Mouse (Mus musculus) hindbrain, embryonic 13.5 days (tissue): Measurements from ENCODE around the gene Mfsd6l. TPM values are rescaled to one million over a fixed set of nuclear protein-coding genes. Genes with fewer than 3 reads are reported as not detected.
A peak's percentile ranks its signal among the peaks of the same experiment; 100 is the strongest.

Experiments used
- ATAC-seq: fragments of 200-750 bp; cut with Nextera tagmentation; 2 replicates; pipeline ENCODE4 v1.8.0; 2017; ENCODE audit warnings: moderate TSS enrichment; ENCODE audit not compliant: low FRiP score
- H3K27ac ChIP-seq: fragments of 300-500 bp; sonication (generic); 2 replicates; pipeline ENCODE4 v1.5.1; 2015; ENCODE audit warnings: inconsistent platforms, mild to moderate bottlenecking, moderate library complexity
- H3K27me3 ChIP-seq: fragments of 300-500 bp; sonication (generic); 2 replicates; pipeline ENCODE4 v1.6.1; 2015; ENCODE audit warnings: mild to moderate bottlenecking, inconsistent platforms
- H3K36me3 ChIP-seq: fragments of 300-500 bp; sonication (generic); 2 replicates; pipeline ENCODE4 v1.6.1; 2015; ENCODE audit warnings: mild to moderate bottlenecking, inconsistent platforms
- H3K4me1 ChIP-seq: fragments of 300-500 bp; sonication (generic); replicated peaks from 2 replicates; pipeline ENCODE4 v1.6.1; 2015; ENCODE audit warnings: inconsistent platforms
- H3K4me2 ChIP-seq: fragments of 300-500 bp; sonication (generic); 2 replicates; pipeline ENCODE4 v1.6.1; 2015; ENCODE audit warnings: inconsistent platforms, mild to moderate bottlenecking, moderate library complexity
- H3K4me3 ChIP-seq: fragments of 300-500 bp; sonication (generic); 2 replicates; pipeline ENCODE4 v1.5.1; 2015; ENCODE audit warnings: mild to moderate bottlenecking, inconsistent platforms
- H3K9ac ChIP-seq: fragments of 300-500 bp; sonication (generic); 2 replicates; pipeline ENCODE4 v1.6.1; 2015; ENCODE audit warnings: mild to moderate bottlenecking, inconsistent platforms
- H3K9me3 ChIP-seq: fragments of 300-500 bp; sonication (generic); 2 replicates; pipeline ENCODE4 v1.6.1; 2016; ENCODE audit warnings: inconsistent platforms
- WGBS: fragments of 180-500 bp; shearing (Covaris S2); methylation state at CpG from one replicate; pipeline ENCODE4 v1.1.7; 2015; 5-methylcytosine and 5-hydroxymethylcytosine counted together
- polyA plus RNA-seq: library from polyadenylated mRNA; unstranded; fragments of >200 nt; fragmentation: Nextera tagmentation; extraction: Ambion mirVana; gene quantifications from 2 replicates; pipeline ENCODE4 v1.2.1, GENCODE M21; 2015

Mfsd6l gene
- polyA plus RNA-seq, 1 experiment from 2014 or later, result not detected

DNA sequence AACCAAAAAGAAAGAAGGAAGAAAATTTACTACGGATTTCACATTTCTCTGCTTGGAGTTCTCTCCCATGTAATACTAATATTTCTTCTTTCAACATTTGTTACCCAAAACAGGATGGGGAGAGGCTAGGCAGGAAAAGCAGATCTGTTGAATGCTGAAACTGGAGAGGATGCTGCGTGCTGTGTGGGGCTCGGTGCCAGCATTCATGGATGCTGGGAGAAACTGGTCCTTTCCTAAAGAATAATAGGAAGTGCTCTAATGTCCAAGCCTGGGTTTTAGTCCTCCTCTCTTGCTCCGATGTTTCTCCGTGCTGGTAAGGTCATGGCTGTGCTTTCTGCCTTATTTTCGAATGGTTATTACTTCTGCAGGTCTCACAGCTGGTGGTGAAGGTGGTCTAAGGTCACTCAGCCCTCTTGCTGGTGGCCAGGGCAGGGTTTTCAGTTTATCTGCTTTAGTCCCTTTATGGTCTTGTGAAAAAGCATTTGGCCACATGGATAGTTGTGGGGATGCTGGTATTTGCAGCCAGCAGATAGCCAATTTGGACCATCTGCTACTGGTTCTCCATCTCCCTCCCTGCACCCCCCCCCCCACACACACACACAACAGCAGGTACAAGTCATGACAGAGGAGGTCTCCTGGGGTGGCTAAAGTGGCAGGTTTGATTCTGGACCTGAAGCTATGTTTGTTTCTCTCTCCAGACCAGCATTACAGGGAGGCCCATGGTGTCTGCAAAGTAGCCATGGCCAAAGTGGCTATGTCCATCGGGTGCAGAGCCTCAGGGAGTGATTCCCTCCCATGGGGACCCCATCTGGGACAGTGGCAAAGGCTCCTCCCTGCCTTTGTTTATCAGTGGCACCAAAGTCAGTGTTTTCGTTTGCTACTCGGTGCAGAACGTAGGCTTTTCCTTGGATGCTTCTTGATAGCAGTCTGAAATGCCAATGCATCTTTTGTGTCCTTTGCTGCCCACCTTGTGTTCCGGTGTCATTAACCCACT is 6.3 kb downstream of the Mfsd6l start:
- Histone ChIP-seq H3K9ac (no peak overlapping the region), H3K4me2 (no peak overlapping the region), H3K9me3 (no peaks in the 10 kb centered on the region), H3K27me3 (peaks cover 14% of the 10 kb centered on the region), H3K27ac (no peak overlapping the region), H3K36me3 (no peaks in the 10 kb centered on the region), H3K4me3 (no peak overlapping the region), H3K4me1 (0 out of 2 replicates have a peak, but pooled peaks cover 6% of the 10 kb centered on the region)
- 82% methylated on average over 11 of the region's 11 CpGs for WGBS
- ATAC-seq, result no peak

DNA sequence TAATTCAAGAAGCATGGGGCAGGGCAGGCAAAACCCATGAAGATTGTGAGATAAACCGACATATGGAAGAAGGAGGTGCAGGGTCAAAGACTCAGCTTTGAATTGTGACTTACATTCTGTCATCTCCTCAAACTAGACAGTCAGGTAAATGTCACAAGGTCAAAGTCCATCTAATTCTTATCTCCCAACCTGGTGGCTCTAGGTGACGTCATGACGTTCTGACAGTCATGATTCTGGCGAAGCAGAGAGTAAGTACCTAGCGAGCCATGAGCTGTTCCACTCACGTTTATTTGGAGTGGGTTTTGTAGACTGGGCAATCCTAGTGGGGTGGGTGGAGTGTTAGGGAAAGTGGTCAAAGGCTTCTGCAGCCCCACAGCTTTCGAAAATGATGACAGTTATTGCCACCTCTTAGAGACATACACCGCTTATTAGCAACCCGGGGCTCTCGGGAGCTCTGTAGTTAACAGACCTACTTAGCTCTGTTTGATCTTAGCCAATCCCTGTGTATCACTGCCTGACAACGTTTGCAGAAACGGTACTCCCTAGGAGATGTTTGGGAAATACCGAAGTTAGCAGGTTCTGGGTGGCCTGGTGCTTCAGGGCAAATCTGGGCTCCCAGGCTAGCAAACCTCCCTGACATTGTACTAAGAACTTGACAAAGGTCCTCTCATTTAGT is 8.5 kb downstream of the Mfsd6l start:
- H3K4me1 ChIP-seq, result 0 out of 2 replicates have a peak, but pooled peaks cover 6% of the 10 kb centered on the region
- ATAC-seq, result no peak
- 81% methylated on average over 13 of the region's 13 CpGs for WGBS

DNA sequence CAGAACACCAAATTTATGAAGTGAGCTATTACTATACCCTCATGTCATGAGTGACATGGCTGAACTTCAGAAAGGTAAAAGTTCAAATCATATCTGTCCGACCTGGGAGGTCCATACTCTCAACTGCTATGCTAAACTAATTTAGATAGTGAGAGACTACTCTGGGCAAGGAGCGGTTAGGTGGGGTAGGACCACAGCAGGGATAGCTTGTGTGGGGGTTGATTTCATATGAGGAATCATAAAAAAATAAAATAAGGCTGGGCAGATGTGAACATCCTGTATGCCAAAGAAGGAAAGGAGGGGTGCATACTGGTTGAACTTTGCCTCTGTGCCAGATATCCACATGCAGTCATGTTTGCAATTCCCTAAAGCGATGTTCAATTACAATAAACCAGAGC is 9.0 kb downstream of the Mfsd6l start:
- Histone ChIP-seq H3K27ac (no peak overlapping the region), H3K9ac (no peak overlapping the region), H3K4me3 (no peak overlapping the region), H3K4me2 (no peak overlapping the region), H3K27me3 (peaks cover 14% of the 10 kb centered on the region), H3K9me3 (no peaks in the 10 kb centered on the region), H3K4me1 (0 out of 2 replicates have a peak, but pooled peaks cover 6% of the 10 kb centered on the region), H3K36me3 (no peaks in the 10 kb centered on the region)
- 89% methylated on average over 3 of the region's 3 CpGs for WGBS
- ATAC-seq, result no peak

More for the DNA sequence above, 8.5 kb downstream of the Mfsd6l start:
- no peaks in the 10 kb centered on the region for H3K36me3 ChIP-seq
- no peak overlapping the region for H3K9ac ChIP-seq
- peaks cover 14% of the 10 kb centered on the region for H3K27me3 ChIP-seq
- no peaks in the 10 kb centered on the region for H3K9me3 ChIP-seq
- H3K27ac ChIP-seq, result no peak overlapping the region
- H3K4me2 ChIP-seq, result no peak overlapping the region
- no peak overlapping the region for H3K4me3 ChIP-seq

GRCm38 (mm10) chr11:68566447-68567059 is 10.6 kb downstream of the Mfsd6l start:
- Histone ChIP-seq H3K9ac (peak overlapping the region; percentile 65), H3K27ac (no peak overlapping the region), H3K4me3 (peak overlapping the region; percentile 33), H3K4me2 (peak overlapping the region; percentile 55), H3K36me3 (no peaks in the 10 kb centered on the region), H3K27me3 (peaks cover 14% of the 10 kb centered on the region), H3K9me3 (no peaks in the 10 kb centered on the region), H3K4me1 (0 out of 2 replicates have a peak, but pooled peaks cover 6% of the 10 kb centered on the region)
- ATAC-seq, result 0 out of 2 replicates have a peak, but pooled peaks have one; percentile 72
- 23% methylated on average over 17 of the region's 17 CpGs for WGBS

DNA sequence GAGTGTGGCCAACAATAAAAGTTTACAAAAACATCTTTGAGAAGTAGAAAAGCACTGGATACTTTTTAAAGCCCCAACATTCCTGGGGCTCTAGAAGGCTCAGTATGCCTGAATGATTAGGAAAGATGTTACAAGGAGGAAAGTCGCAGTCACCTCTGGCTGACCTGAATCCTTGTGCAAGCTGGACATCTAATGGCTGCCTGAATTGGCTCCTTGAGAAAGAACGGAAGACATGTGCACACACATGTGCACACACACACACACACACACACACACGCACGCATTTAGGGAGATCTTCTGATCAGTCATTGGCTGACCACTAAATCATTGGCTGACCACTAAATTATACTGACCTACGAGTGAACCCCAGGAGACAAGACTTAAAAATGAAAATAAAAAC is 14.9 kb downstream of the Mfsd6l start:
- Histone ChIP-seq H3K4me2 (no peak overlapping the region), H3K4me3 (no peak overlapping the region), H3K9ac (no peak overlapping the region), H3K4me1 (0 out of 2 replicates have a peak, but pooled peaks cover 6% of the 10 kb centered on the region), H3K36me3 (no peaks in the 10 kb centered on the region), H3K27me3 (peaks cover 6% of the 10 kb centered on the region; the same call in 1 of the 2 replicates), H3K9me3 (no peaks in the 10 kb centered on the region), H3K27ac (no peak overlapping the region)
- no peak for ATAC-seq
- WGBS, result 90% methylated on average over 5 of the region's 5 CpGs

DNA sequence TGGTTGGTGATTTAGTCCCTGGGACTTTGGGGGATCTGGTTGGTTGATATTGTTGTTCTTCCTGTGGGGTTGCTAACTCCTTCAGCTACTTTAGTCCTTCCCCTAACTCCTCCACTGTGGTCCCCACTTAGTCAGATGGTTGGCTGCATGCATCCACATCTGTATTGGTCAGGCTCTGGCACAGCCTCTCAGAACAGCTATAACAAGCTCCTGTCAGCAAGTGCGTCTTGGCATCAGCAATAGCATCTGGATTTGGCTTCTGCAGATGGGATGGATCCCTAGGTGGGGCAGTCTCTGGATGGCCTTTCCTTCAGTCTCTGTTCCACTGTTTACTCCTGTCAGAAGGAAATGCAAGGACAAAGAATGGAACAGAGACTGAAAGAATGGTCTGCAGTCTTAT is 21.1 kb downstream of the Mfsd6l start:
- H3K4me1 ChIP-seq, result peaks cover 16% of the 10 kb centered on the region
- no peak overlapping the region for H3K4me2 ChIP-seq
- no peaks in the 10 kb centered on the region for H3K9me3 ChIP-seq
- ATAC-seq, result no peak
- H3K36me3 ChIP-seq, result no peaks in the 10 kb centered on the region
- no peak overlapping the region for H3K9ac ChIP-seq
- H3K27me3 ChIP-seq, result no peaks in the 10 kb centered on the region
- WGBS, result 72% methylated on average over 1 of the region's 1 CpGs
- H3K27ac ChIP-seq, result no peak overlapping the region
- H3K4me3 ChIP-seq, result no peak overlapping the region

- Histone ChIP-seq H3K9me3 (no peaks in the 10 kb centered on the region), H3K27me3 (no peaks in the 10 kb centered on the region), H3K36me3 (no peaks in the 10 kb centered on the region), H3K4me3 (no peak overlapping the region), H3K4me1 (peaks cover 22% of the 10 kb centered on the region), H3K4me2 (no peak overlapping the region), H3K9ac (0 out of 2 replicates have a peak overlapping the region, but pooled peaks have one; percentile 14), H3K27ac (peak overlapping the region; percentile 59)
- WGBS, result 24% methylated on average over 9 of the region's 9 CpGs
- peak; percentile 58 for ATAC-seq
Observed at GRCm38 (mm10) chr11:68579462-68579881, 23.5 kb downstream of the Mfsd6l start.

DNA sequence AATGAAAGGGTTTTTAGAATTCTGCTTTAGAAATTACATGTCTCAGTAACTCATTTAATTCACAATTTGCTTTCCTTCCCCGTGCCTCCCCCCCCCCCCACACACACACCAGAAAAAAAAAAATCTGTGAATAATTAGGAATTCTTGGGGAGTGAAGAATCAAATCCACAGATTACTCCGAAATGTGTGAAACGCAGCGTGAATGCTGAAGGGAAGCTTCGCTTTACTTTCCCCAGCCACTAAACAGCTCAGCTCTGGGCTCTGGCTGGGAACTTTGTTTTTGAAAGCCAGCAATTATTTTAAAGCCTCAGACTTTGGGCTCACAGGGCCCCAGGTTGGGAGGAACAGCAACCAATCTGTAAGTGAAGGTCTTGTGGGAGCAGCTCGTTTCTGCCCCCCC is 24.6 kb downstream of the Mfsd6l start:
- no peaks in the 10 kb centered on the region for H3K27me3 ChIP-seq
- peaks cover 22% of the 10 kb centered on the region for H3K4me1 ChIP-seq
- H3K4me2 ChIP-seq, result no peak overlapping the region
- no peak overlapping the region for H3K27ac ChIP-seq
- WGBS, result 41% methylated on average over 6 of the region's 6 CpGs
- no peak for ATAC-seq
- no peak overlapping the region for H3K4me3 ChIP-seq
- no peak overlapping the region for H3K9ac ChIP-seq
- no peaks in the 10 kb centered on the region for H3K9me3 ChIP-seq
- H3K36me3 ChIP-seq, result no peaks in the 10 kb centered on the region

GRCm38 (mm10) chr11:68583225-68583624 is 27.2 kb downstream of the Mfsd6l start:
- Histone ChIP-seq H3K4me1 (peaks cover 17% of the 10 kb centered on the region), H3K9ac (no peak overlapping the region), H3K27me3 (no peaks in the 10 kb centered on the region), H3K9me3 (no peaks in the 10 kb centered on the region), H3K4me3 (no peak overlapping the region), H3K4me2 (no peak overlapping the region), H3K36me3 (no peaks in the 10 kb centered on the region), H3K27ac (no peak overlapping the region)
- 51% methylated on average over 13 of the region's 13 CpGs for WGBS
- ATAC-seq, result 0 out of 2 replicates have a peak, but pooled peaks have one; percentile 70

GRCm38 (mm10) chr11:68583906-68584480 is 28.0 kb downstream of the Mfsd6l start:
- Histone ChIP-seq H3K4me1 (peaks cover 17% of the 10 kb centered on the region), H3K36me3 (no peaks in the 10 kb centered on the region), H3K27me3 (no peaks in the 10 kb centered on the region), H3K27ac (peak overlapping the region; percentile 69), H3K4me2 (no peak overlapping the region), H3K9me3 (no peaks in the 10 kb centered on the region), H3K9ac (no peak overlapping the region), H3K4me3 (no peak overlapping the region)
- no peak for ATAC-seq
- 72% methylated on average over 8 of the region's 8 CpGs for WGBS

- Histone ChIP-seq H3K27ac (no peak overlapping the region), H3K9ac (no peak overlapping the region), H3K9me3 (no peaks in the 10 kb centered on the region), H3K4me2 (no peak overlapping the region), H3K27me3 (no peaks in the 10 kb centered on the region), H3K4me3 (no peak overlapping the region), H3K4me1 (peaks cover 6% of the 10 kb centered on the region), H3K36me3 (no peaks in the 10 kb centered on the region)
- no peak for ATAC-seq
- WGBS, result 33% methylated on average over 3 of the region's 3 CpGs
Observed at GRCm38 (mm10) chr11:68585890-68586289, 29.9 kb downstream of the Mfsd6l start.

- no peak within 1 kb of the TSS for H3K4me3 ChIP-seq
- no peak within 1 kb of the TSS for H3K9ac ChIP-seq
- H3K36me3 ChIP-seq, result no peaks in the 10 kb centered on the region
- ATAC-seq, result no peak
- no peak within 1 kb of the TSS for H3K27ac ChIP-seq
- 67% methylated on average over 5 of the region's 5 CpGs for WGBS
- H3K4me1 ChIP-seq, result peaks cover 9% of the 10 kb centered on the region
- no peaks in the 10 kb centered on the region for H3K27me3 ChIP-seq
- no peaks in the 10 kb centered on the region for H3K9me3 ChIP-seq
- no peak within 1 kb of the TSS for H3K4me2 ChIP-seq
Observed at GRCm38 (mm10) chr11:68586721-68587120, 30.7 kb downstream of the Mfsd6l start, which contains the start of gene Ccdc42. Gene Ccdc42 (plus strand): TSS chr11:68587021.
